Mouse (Mus musculus): ENCODE measurements around the gene Tdp1.

Tdp1 gene

DNA sequence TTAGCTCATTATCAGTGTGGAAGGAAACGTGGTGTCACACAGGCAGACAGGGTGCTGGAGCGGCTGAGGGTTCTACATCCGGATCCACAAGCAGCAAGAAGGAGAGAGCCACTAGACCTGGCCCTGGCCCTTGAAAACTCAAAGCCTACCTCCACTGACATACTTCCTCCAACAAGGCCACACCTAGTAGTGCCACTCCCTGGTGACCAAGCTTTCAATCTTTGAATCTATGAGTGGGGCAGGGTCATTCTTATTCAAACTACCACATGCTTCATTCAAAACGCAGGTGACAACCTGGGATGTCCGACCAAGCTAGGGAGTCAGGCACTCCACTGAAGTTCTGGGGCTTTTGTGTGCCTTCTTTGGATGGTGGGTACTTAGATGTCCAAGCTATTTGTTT lies 115.4 kb downstream of the Tdp1 start:
- no peak for DNase-seq (ENCODE audit: low read depth in 2 of 2, low spot score in 2 of 2)

GRCm38 (mm10) chr12:100000381-100000780 lies 116.1 kb downstream of the Tdp1 start:
- DNase-seq (ENCODE audit: low read depth in 2 of 2, low spot score in 2 of 2) = no peak

DNA sequence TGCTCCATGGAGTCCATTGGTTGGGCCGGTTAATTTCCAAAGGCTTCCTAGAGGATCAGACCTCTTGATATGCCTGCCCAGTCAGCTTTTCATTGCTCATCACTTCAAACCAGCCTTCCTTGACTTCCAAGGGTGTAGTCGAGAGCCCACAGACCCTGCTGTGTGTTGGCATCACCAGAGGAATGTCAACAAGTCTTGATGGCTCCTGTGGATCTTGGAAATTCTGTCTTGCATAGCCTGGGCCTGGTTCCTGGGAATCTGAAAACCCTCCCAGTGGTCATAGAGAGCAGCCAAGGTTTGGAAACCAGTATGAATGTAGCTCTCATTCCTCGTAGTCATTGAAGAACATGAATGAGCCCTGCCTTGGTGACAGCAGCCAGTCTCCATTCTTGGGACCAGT lies 116.9 kb downstream of the Tdp1 start:
- DNase-seq (ENCODE audit: low read depth in 2 of 2, low spot score in 2 of 2) = no peak

- DNase-seq (ENCODE audit: low read depth in 2 of 2, low spot score in 2 of 2) = no peak
Measured at GRCm38 (mm10) chr12:100001910-100002309, 117.6 kb downstream of the Tdp1 start.

DNA sequence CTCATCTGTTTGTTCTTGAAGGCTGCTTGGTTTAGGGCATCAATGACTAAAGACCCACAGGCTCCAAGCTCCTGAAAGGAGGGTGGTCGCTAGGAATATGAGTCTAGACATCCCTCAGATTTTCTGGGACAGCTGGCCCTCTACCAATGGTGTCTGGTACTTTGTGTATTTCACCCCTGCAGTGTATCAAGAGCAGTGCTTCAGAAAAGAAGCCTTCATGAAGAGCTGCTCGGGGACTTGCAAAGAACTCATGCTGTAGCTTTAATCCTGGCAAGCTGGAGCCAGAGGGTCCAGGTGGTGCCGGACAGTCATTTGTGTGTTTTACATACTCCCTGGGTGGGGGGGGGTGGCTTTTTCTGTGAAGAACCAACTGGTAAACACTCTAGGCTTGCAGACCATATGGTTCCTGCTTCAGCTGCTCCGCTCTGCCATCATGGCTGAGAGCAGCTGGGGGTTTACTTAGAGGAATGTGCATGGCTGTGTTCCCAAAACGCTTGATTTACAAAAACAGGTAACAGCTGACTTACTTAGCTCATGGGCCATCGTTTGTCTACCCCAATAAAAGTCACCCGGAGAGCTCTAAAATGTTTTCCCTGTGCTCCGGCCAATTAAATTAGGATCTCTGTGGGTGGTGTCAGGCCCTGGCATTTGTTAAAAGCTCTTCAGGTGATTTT lies 118.7 kb downstream of the Tdp1 start:
- no peak for DNase-seq (ENCODE audit: low read depth in 2 of 2, low spot score in 2 of 2)
